Mouse (Mus musculus) embryonic facial prominence, embryonic 13.5 days (tissue): ENCODE measurements around the gene Casz1. TPM values are rescaled to one million over a fixed set of nuclear protein-coding genes. Genes with fewer than 3 reads are reported as not detected.

Source experiments
- ATAC-seq: fragments of 200-750 bp; cut with Nextera tagmentation; 2 replicates; pipeline ENCODE4 v1.8.0; 2017; ENCODE audit warnings: low read depth; ENCODE audit not compliant: insufficient number of reproducible peaks, insufficient read depth, low FRiP score, low TSS enrichment
- H3K27ac ChIP-seq: fragments of 300-500 bp; sonication (generic); 2 replicates; pipeline ENCODE4 v1.5.1; 2015; ENCODE audit warnings: moderate library complexity, mild to moderate bottlenecking, inconsistent platforms
- H3K27me3 ChIP-seq: fragments of 300-500 bp; sonication (generic); 2 replicates; pipeline ENCODE4 v1.6.1; 2015; ENCODE audit warnings: mild to moderate bottlenecking, inconsistent platforms
- H3K36me3 ChIP-seq: fragments of 300-500 bp; sonication (generic); 2 replicates; pipeline ENCODE4 v1.6.1; 2015; ENCODE audit warnings: mild to moderate bottlenecking, inconsistent platforms
- H3K4me1 ChIP-seq: fragments of 300-500 bp; sonication (generic); 2 replicates; pipeline ENCODE4 v1.6.1; 2015; ENCODE audit warnings: inconsistent platforms
- H3K4me2 ChIP-seq: fragments of 300-500 bp; sonication (generic); 2 replicates; pipeline ENCODE4 v1.6.1; 2015; ENCODE audit warnings: moderate library complexity, mild to moderate bottlenecking, inconsistent platforms
- H3K4me3 ChIP-seq: fragments of 300-500 bp; sonication (generic); 2 replicates; pipeline ENCODE4 v1.5.1; 2015; ENCODE audit warnings: mild to moderate bottlenecking, inconsistent platforms
- H3K9ac ChIP-seq: fragments of 300-500 bp; sonication (generic); 2 replicates; pipeline ENCODE4 v1.6.1; 2015; ENCODE audit warnings: mild to moderate bottlenecking, inconsistent platforms
- H3K9me3 ChIP-seq: fragments of 300-500 bp; sonication (generic); 2 replicates; pipeline ENCODE4 v1.6.1; 2016; ENCODE audit warnings: inconsistent platforms
- WGBS: fragments of 180-500 bp; shearing (Covaris S2); methylation state at CpG from one replicate; pipeline ENCODE4 v1.1.7; 2015; ENCODE audit warnings: mixed read lengths; 5-methylcytosine and 5-hydroxymethylcytosine counted together
- polyA plus RNA-seq: library from polyadenylated mRNA; unstranded; fragments of >200 nt; fragmentation: Nextera tagmentation; extraction: Ambion mirVana; gene quantifications from 2 replicates; pipeline ENCODE4 v1.2.1, GENCODE M21; 2015

Casz1 gene
- polyA plus RNA-seq, 1 experiment from 2014 or later, result 4.2 TPM

DNA sequence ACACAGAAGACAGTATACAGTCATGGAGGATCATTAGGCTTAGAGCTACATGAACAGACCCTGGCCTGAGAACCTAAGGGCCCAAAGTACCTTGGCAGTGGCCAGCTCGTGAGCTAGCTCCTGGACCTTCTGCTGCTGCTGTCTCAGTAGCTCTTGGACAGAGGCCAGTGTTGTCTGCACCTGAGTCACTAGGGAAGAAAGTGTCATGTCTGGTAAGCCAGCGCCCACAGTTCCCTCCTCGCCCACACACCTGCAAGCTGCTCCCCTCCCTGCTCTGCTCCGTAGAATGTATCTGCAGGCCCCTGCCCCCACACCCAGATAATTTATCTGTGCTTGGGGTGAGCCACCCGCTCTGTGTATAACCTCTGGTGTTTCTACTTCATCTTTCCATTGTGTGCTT is 161.9 kb downstream of the Casz1 start:
- peaks cover 53% of the 10 kb centered on the region for H3K4me1 ChIP-seq
- H3K9me3 ChIP-seq, result no peaks in the 10 kb centered on the region
- no peak overlapping the region for H3K27ac ChIP-seq
- no peak overlapping the region for H3K9ac ChIP-seq
- ATAC-seq, result no peak
- 80% methylated on average over 5 of the region's 5 CpGs for WGBS
- no peak overlapping the region for H3K4me3 ChIP-seq
- peaks cover 25% of the 10 kb centered on the region for H3K36me3 ChIP-seq
- H3K4me2 ChIP-seq, result no peak overlapping the region
- H3K27me3 ChIP-seq, result peaks cover 46% of the 10 kb centered on the region

DNA sequence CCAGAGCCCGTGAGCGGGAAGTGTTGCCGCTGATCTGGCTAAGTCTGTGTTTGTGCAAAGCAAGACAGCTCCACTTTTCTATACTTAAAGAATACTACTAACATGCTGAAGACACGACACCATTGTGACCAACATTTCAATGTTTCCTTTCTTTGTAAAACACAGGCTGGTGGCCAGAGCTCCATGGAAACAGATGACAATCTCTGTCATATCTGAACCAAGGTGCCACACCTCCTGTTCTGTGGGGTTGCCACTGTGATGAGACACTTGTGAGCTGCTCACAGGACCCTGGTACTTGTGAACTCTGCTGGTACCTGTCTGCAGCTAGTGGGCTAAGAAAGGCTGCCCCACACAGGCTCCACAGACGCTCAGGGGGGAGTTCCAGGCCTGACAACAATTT is 164.6 kb downstream of the Casz1 start:
- Histone ChIP-seq H3K27ac (no peak overlapping the region), H3K36me3 (peaks cover 10% of the 10 kb centered on the region; the same call in 1 of the 2 replicates), H3K4me3 (no peak overlapping the region), H3K4me1 (peaks cover 66% of the 10 kb centered on the region), H3K27me3 (peaks cover 29% of the 10 kb centered on the region), H3K9me3 (no peaks in the 10 kb centered on the region), H3K9ac (no peak overlapping the region), H3K4me2 (no peak overlapping the region)
- WGBS, result 70% methylated on average over 5 of the region's 5 CpGs
- no peak for ATAC-seq

DNA sequence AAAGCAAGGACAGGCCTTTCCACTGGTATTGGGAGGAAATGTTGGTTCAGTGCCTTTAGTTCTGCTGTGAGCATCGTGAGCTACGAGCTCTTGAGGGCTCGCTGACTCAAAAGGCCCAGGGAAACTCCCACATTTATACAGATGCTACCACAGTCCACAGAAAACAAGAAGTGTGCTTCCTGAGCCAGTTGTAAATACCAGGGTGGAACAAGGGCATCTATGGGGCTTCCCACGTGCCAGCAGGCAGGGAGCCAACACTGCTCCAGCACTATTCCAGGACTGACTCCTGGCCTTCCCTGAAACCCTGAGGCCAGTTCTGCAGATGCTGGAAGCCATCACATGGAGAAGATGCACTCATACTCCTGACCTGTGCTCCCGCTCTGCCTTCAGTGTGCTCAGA is 165.4 kb downstream of the Casz1 start:
- peaks cover 28% of the 10 kb centered on the region for H3K27me3 ChIP-seq
- no peaks in the 10 kb centered on the region for H3K9me3 ChIP-seq
- H3K9ac ChIP-seq, result no peak overlapping the region
- no peak for ATAC-seq
- H3K36me3 ChIP-seq, result peaks cover 10% of the 10 kb centered on the region; the same call in 1 of the 2 replicates
- H3K4me2 ChIP-seq, result no peak overlapping the region
- no peak overlapping the region for H3K4me3 ChIP-seq
- H3K4me1 ChIP-seq, result peaks cover 61% of the 10 kb centered on the region
- 75% methylated on average over 5 of the region's 5 CpGs for WGBS
- H3K27ac ChIP-seq, result no peak overlapping the region

DNA sequence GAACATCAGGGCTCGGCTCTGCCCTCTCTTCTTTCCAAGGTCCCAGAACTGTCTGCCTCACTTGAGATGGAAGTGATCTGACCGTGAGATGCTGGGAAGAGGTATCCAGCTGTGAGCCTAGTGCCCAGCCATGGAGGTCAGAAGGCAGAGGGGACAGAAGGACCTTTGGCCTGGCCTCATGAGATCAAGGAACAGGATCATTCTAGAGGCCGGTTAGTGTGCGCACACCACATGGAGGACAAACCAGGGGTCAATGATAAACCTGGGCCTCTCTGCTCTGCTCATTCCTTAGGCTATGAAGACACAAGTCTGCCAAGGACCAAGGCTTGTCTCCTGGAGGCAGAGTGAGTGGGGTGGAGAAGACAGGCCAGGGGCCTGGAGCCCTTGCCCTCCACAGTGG is 166.5 kb downstream of the Casz1 start:
- ATAC-seq, result no peak
- no peaks in the 10 kb centered on the region for H3K9me3 ChIP-seq

DNA sequence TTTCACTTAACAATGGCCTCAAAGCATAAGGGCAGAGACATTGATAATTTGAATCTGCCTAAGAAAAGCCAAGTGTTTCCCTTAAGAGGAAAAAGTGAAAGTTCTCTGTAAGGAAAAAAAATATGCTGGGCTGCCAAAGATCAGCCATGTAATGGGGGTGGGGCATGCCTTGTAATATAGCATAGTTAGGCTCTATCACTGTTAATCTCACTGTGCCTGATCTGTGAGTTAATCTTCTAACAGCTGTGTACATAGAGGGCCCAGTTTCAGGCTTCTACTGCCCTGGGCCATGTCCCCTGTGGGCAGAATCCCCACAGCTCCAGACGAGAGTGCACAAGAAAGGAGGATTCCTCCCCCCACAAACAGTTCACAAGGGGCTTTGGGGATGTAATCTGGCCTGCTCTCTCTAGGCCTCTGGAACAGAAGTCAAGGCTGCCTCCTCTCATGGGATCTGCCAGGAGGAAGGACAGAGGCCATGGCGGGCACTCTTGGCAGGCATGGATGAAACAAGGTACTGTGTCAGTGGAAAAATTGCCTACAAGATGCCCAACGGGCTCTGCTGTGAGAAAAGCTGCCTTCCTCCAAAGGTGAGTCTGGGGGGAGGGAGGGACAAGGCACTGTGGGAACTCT is 167.5 kb downstream of the Casz1 start:
- H3K27me3 ChIP-seq, result peaks cover 21% of the 10 kb centered on the region
- peaks cover 44% of the 10 kb centered on the region for H3K4me1 ChIP-seq
- no peak overlapping the region for H3K27ac ChIP-seq
- no peak for ATAC-seq
- H3K4me2 ChIP-seq, result no peak overlapping the region
- 0 out of 2 replicates have a peak overlapping the region, but pooled peaks have one; percentile 21 for H3K9ac ChIP-seq
- H3K36me3 ChIP-seq, result peaks cover 5% of the 10 kb centered on the region; the same call in 1 of the 2 replicates
- 43% methylated on average over 3 of the region's 3 CpGs for WGBS
- H3K4me3 ChIP-seq, result no peak overlapping the region
- no peaks in the 10 kb centered on the region for H3K9me3 ChIP-seq

More for the DNA sequence above, 166.5 kb downstream of the Casz1 start:
- H3K4me2 ChIP-seq, result no peak overlapping the region
- H3K36me3 ChIP-seq, result peaks cover 8% of the 10 kb centered on the region; the same call in 1 of the 2 replicates
- H3K4me3 ChIP-seq, result no peak overlapping the region
- H3K27ac ChIP-seq, result no peak overlapping the region
- H3K27me3 ChIP-seq, result peaks cover 28% of the 10 kb centered on the region
- peaks cover 53% of the 10 kb centered on the region for H3K4me1 ChIP-seq
- 85% methylated on average over 4 of the region's 4 CpGs for WGBS
- H3K9ac ChIP-seq, result no peak overlapping the region

DNA sequence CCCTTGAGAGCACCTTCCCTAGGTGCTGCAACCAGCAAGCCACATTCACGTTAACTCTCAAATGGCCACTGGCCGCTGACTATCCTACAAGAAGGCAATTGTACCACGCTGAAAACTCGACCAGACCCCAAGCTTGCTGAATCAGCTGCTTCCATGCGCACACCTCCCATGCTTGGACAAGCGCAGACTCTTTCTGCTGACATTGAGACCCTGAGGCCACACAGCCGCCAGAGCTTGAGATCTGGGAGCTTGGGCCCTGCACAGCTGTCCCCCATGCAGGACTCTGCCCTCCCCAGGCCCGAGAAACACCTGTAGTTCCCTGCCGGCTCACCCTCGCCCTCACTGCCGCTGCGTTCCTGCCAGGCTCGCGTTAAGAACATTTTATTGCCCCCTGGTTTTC is 168.5 kb downstream of the Casz1 start:
- peaks cover 5% of the 10 kb centered on the region; the same call in 1 of the 2 replicates for H3K36me3 ChIP-seq
- ATAC-seq, result no peak

DNA sequence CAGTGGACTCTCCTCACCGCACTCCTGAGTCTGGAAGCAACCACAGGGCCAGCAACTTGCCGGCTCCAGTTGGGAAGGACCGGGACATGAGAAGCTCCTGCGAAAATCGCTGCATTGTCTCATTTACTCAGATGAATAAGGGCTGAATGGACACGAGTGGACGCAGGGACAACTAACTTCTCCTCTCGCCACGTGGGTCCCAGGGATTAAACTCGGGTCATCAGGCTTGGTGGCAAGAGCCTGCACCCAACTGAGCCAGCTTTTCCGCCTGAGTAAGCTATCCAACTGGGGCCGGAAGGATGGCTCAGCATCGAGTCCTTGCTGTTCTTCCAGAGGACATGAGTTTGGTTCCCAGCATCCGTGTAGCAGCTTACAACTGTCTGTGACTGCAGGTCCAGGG is 169.2 kb downstream of the Casz1 start:
- H3K27me3 ChIP-seq, result peaks cover 13% of the 10 kb centered on the region; the same call in 1 of the 2 replicates
- no peak overlapping the region for H3K4me3 ChIP-seq
- H3K4me2 ChIP-seq, result no peak overlapping the region
- H3K36me3 ChIP-seq, result peaks cover 5% of the 10 kb centered on the region; the same call in 1 of the 2 replicates
- H3K4me1 ChIP-seq, result peaks cover 38% of the 10 kb centered on the region
- H3K9me3 ChIP-seq, result no peaks in the 10 kb centered on the region
- ATAC-seq, result no peak
- no peak overlapping the region for H3K27ac ChIP-seq
- WGBS, result 80% methylated on average over 14 of the region's 14 CpGs
- no peak overlapping the region for H3K9ac ChIP-seq

More for the DNA sequence above, 168.5 kb downstream of the Casz1 start:
- Histone ChIP-seq H3K9me3 (no peaks in the 10 kb centered on the region), H3K27me3 (peaks cover 14% of the 10 kb centered on the region), H3K27ac (no peak overlapping the region), H3K9ac (no peak overlapping the region), H3K4me1 (peaks cover 40% of the 10 kb centered on the region), H3K4me2 (no peak overlapping the region), H3K4me3 (no peak overlapping the region)
- WGBS, result 69% methylated on average over 14 of the region's 14 CpGs

DNA sequence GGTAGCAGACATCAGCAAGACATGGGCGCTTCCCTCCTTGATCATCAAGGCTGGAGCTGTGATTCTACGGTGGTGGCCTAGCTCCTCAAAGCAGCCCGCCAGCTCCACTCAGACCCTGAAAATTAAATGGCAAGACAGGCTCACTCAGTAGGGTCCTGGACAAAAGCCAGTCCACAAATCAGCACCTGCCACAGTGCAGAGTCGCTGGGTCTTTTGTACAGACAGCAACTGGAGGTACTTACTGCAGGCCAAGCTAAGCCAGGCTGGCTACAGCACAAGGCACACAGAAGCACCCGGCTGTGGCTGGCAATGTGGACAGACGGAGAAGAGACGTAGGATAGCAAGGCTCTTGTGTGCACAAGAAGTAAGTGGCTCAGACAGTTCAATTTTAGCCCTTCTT is 170.6 kb downstream of the Casz1 start:
- Histone ChIP-seq H3K9ac (no peak overlapping the region), H3K4me2 (no peak overlapping the region), H3K36me3 (peaks cover 4% of the 10 kb centered on the region; the same call in 1 of the 2 replicates), H3K4me1 (peaks cover 42% of the 10 kb centered on the region), H3K27ac (no peak overlapping the region), H3K9me3 (no peaks in the 10 kb centered on the region), H3K4me3 (no peak overlapping the region), H3K27me3 (peaks cover 12% of the 10 kb centered on the region; the same call in 1 of the 2 replicates)
- no peak for ATAC-seq
- 77% methylated on average over 7 of the region's 7 CpGs for WGBS

DNA sequence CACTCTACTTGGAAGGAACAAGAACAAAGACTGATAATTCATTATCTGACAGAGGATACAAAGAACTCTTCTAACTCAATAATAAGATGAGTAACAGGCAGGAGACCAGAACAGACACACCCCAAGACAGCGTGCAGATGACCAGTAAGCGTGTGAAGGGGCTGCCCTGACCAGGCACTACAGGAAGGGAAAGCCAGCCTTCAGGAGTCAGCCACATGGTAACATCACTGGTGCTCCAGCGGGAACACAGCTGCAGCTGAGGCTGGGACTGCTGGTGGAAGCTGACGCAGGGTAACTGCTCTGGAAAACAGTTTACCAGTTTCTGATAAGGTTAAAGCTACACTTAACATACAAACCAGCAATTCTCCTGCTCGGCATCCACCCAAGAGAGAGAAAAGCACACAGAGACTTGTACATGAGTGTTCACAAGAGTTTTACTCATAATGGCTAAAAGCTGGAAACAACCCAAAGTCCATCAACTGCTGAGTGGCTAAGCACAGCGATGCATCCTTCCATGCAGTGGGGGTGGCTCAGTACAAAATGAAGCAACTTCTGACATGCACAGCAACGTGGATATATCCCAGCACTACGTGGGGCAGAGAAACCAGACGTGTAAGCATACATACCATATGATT is 174.1 kb downstream of the Casz1 start:
- Histone ChIP-seq H3K4me1 (peaks cover 34% of the 10 kb centered on the region), H3K4me3 (no peak overlapping the region), H3K9me3 (no peaks in the 10 kb centered on the region), H3K27ac (peak overlapping the region; percentile 45; the same call in 1 of the 2 replicates), H3K9ac (no peak overlapping the region), H3K4me2 (no peak overlapping the region), H3K27me3 (0 out of 2 replicates have a peak, but pooled peaks cover under 1% of the 10 kb centered on the region), H3K36me3 (peaks cover 1% of the 10 kb centered on the region; the same call in 1 of the 2 replicates)
- no peak for ATAC-seq
- 48% methylated on average over 9 of the region's 9 CpGs for WGBS

DNA sequence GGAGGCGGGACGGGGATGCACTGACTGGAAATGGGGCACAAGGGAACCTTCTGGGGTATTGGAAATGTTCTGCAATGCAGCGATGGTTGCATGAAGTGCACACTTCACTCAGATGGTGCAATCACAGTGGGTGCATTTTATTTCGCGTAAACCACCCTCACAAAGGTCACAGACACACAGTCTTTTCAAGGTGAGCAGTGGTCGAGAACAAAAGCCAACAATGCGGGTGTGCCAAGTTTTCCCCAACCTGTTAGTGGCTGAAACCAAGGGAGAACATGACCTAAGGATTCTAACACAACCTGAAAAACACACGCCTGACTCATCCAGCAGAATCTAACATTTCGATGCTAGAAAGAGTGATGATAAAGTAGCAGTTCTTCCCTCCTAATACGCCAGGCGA is 174.7 kb downstream of the Casz1 start:
- whole genome bisulfite sequencing, result 74% methylated on average over 11 of the region's 11 CpGs

DNA sequence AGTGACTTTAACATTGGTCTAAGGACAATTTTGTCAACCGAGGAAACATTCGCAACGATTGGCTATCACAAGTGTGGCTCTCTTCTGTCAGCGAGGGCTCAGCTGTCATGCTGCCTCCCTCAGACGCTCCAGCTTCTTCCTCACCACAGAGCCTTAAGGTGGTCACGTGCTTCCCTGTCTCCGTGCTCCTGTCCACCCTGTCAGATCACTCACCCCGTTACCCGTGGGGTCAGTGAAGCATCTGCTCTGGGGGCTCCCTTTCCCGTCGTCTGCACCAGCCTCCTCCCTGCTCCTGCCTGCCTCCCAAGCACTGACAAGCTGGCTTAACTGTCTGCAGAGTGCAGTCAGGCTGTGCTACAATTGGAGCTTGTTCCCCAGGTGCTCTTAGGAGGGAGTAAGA is 175.6 kb downstream of the Casz1 start:
- Histone ChIP-seq H3K36me3 (peaks cover 4% of the 10 kb centered on the region; the same call in 1 of the 2 replicates), H3K4me2 (no peak overlapping the region), H3K27me3 (0 out of 2 replicates have a peak, but pooled peaks cover 6% of the 10 kb centered on the region), H3K9ac (no peak overlapping the region), H3K4me1 (peaks cover 34% of the 10 kb centered on the region), H3K9me3 (no peaks in the 10 kb centered on the region), H3K4me3 (no peak overlapping the region), H3K27ac (no peak overlapping the region)
- WGBS, result 63% methylated on average over 11 of the region's 11 CpGs
- ATAC-seq, result no peak

More for the DNA sequence above, 174.7 kb downstream of the Casz1 start:
- Histone ChIP-seq H3K36me3 (peaks cover 4% of the 10 kb centered on the region; the same call in 1 of the 2 replicates), H3K4me1 (peaks cover 34% of the 10 kb centered on the region), H3K9ac (no peak overlapping the region), H3K27me3 (0 out of 2 replicates have a peak, but pooled peaks cover 6% of the 10 kb centered on the region), H3K4me3 (no peak overlapping the region), H3K4me2 (no peak overlapping the region), H3K27ac (no peak overlapping the region), H3K9me3 (no peaks in the 10 kb centered on the region)
- ATAC-seq, result no peak

DNA sequence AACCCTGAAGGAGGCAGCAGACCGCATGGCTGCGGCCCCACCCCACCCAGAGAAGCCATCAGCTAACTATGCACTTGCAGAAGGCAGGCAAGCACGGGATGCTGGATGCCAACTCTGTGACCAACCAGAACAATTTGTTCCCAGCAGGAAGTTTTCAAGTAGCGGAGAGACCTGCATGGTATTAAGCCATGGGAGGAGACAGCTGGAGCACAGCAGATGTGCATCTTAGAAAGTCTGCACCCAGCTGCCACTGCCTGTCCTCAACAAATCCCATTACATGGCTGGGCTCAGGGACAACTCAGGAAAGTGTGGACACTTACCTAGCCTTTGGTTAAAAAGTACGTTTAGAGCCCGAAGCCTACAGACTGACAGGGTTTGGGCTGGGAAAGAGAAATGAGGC is 178.0 kb downstream of the Casz1 start:
- Histone ChIP-seq H3K9me3 (no peaks in the 10 kb centered on the region), H3K9ac (no peak overlapping the region), H3K4me3 (no peak overlapping the region), H3K4me2 (no peak overlapping the region), H3K27me3 (peaks cover 15% of the 10 kb centered on the region), H3K36me3 (peaks cover 4% of the 10 kb centered on the region; the same call in 1 of the 2 replicates), H3K27ac (no peak overlapping the region), H3K4me1 (peaks cover 56% of the 10 kb centered on the region)
- 65% methylated on average over 6 of the region's 6 CpGs for WGBS
- no peak for ATAC-seq
